Mouse (Mus musculus) mouse embryonic stem cell (cell line): ENCODE results near the gene Gm13078.

Experiments
- in situ Hi-C, 2 experiments: fragments of 300-500 bp; cut with MboI; formaldehyde crosslinking; loops; 1 replicate in 1 of 2; 3 replicates in 1 of 2; pipeline ENCODE4 v1.14.3; 2019 to 2020; ENCODE audit warnings: low sequenced_read_pairs in 2 of 2, low pct_unique_long_range_greater_than_20kb in 1 of 2, mixed read lengths in 1 of 2; ENCODE audit not compliant: unreplicated experiment in 1 of 2

Gm13078 gene

GRCm38 (mm10) chr4:143719155-143719554 is at the start of gene Gm13078:
Gm13078 (plus strand) TSS chr4:143719455.
- in situ Hi-C loops: no loop called here

- in situ Hi-C loops: no loop called here
Observed at GRCm38 (mm10) chr4:143702611-143703010, 16.6 kb upstream of the Gm13078 start, which contains the start of gene Gm13089. Gm13089 (minus strand) TSS chr4:143702711.
